Mouse (Mus musculus): ENCODE measurements at regions not wholly inside any gene's neighbourhood (a gene's known extent, or its start where the extent isn't known, plus 50 kb on each side); places are given as distances from the start of the nearest gene placed in this dataset.

- DNase-seq = peak; percentile 67
Measured at GRCm38 (mm10) chr12:51118021-51118694, 229.7 kb upstream of the G2e3 start.

GRCm38 (mm10) chr12:51117436-51118020 lies 230.3 kb upstream of the G2e3 start:
- DNase-seq = peak; percentile 1

- no peak for DNase-seq
Measured at GRCm38 (mm10) chr12:51111811-51112210, 236.1 kb upstream of the G2e3 start.

- no peak for DNase-seq
Measured at GRCm38 (mm10) chr12:51108044-51108443, 239.8 kb upstream of the G2e3 start.

GRCm38 (mm10) chr12:51103541-51104042 lies 244.3 kb upstream of the G2e3 start:
- DNase-seq = no peak

- no peak for DNase-seq
Measured at GRCm38 (mm10) chr12:51101636-51102035, 246.2 kb upstream of the G2e3 start.

GRCm38 (mm10) chr12:51100868-51101267 lies 247.0 kb upstream of the G2e3 start:
- no peak for DNase-seq

- no peak for DNase-seq
Measured at GRCm38 (mm10) chr12:51095974-51096373, 251.9 kb upstream of the G2e3 start.

- DNase-seq = no peak
Measured at GRCm38 (mm10) chr12:51089324-51089723, 258.5 kb upstream of the G2e3 start.

GRCm38 (mm10) chr12:51081809-51082208 lies 266.1 kb upstream of the G2e3 start:
- DNase-seq = no peak

- no peak for DNase-seq
Measured at GRCm38 (mm10) chr12:51073503-51073902, 274.4 kb upstream of the G2e3 start.

GRCm38 (mm10) chr12:51060931-51061330 lies 286.9 kb upstream of the G2e3 start:
- DNase-seq = no peak

GRCm38 (mm10) chr12:51058569-51058968 lies 289.3 kb upstream of the G2e3 start:
- DNase-seq = no peak

GRCm38 (mm10) chr12:51058104-51058503 lies 289.8 kb upstream of the G2e3 start:
- no peak for DNase-seq

- no peak for DNase-seq
Measured at GRCm38 (mm10) chr12:51047116-51047515, 300.7 kb upstream of the G2e3 start.

- no peak for DNase-seq
Measured at GRCm38 (mm10) chr12:51045437-51045836, 302.4 kb upstream of the G2e3 start.

GRCm38 (mm10) chr12:51045020-51045419 lies 302.8 kb upstream of the G2e3 start:
- DNase-seq = no peak

GRCm38 (mm10) chr12:51032193-51032592 lies 315.7 kb upstream of the G2e3 start:
- DNase-seq = no peak

- DNase-seq = no peak
Measured at GRCm38 (mm10) chr12:51028601-51029174, 319.2 kb upstream of the G2e3 start.

- no peak for DNase-seq
Measured at GRCm38 (mm10) chr12:51026046-51026445, 321.8 kb upstream of the G2e3 start.

- no peak for DNase-seq
Measured at GRCm38 (mm10) chr12:51025531-51025930, 322.3 kb upstream of the G2e3 start.

GRCm38 (mm10) chr12:51024057-51024743 lies 323.7 kb upstream of the G2e3 start:
- DNase-seq = no peak

- DNase-seq = no peak
Measured at GRCm38 (mm10) chr12:51018185-51018584, 329.7 kb upstream of the G2e3 start.

GRCm38 (mm10) chr12:51016081-51016480 lies 331.8 kb upstream of the G2e3 start:
- no peak for DNase-seq

Data from cerebellum, adult 11 months (tissue).